Mouse (Mus musculus) liver, postnatal 0 days (tissue): Measurements from ENCODE around the gene Lrrc28.

Experiments
- CTCF ChIP-seq: sonication (generic); IDR thresholded peaks from 2 replicates; pipeline ENCODE4 v1.5.1; 2016; ENCODE audit warnings: antibody characterized with exemption, low read depth
- EP300 ChIP-seq: IDR thresholded peaks from 2 replicates; pipeline ENCODE4 v1.6.1; 2016; ENCODE audit warnings: antibody characterized with exemption, low read depth, mild to moderate bottlenecking

GRCm38 (mm10) chr7:67562176-67562575 lies 82.9 kb downstream of the Lrrc28 start:
- TF ChIP-seq CTCF (no peak), EP300 (no peak)
